Mouse (Mus musculus): ENCODE measurements at regions not wholly inside any gene's neighbourhood (a gene's known extent, or its start where the extent isn't known, plus 50 kb on each side); places are given as distances from the start of the nearest gene placed in this dataset.

DNA sequence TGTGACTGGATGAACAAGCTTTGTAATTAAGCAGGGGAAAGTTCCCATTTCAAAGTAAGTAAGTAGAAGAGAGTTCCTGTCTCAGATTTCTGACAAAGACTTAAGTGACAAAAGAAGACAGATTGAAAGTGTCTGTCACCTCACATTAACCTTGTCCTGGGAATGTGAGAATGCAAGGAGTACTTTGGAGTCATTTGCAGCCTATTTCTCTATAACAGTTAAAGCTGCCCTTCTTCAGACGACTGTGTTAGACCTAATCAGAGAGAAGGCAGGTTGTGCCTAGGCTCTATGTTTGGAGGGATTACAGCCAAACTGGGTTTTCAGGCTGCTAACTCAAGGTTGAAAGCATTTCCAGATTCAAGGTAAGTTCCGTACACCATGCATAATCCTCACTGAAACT is 446.5 kb downstream of the Pdgfc start:
- DNase-seq, result no peak

- DNase-seq, result peak; percentile 2
Measured at GRCm38 (mm10) chr3:81483363-81483762, 447.1 kb downstream of the Pdgfc start.

GRCm38 (mm10) chr3:81505316-81505715 is 427.1 kb upstream of the Ctso start:
- no peak for DNase-seq

GRCm38 (mm10) chr3:81508611-81509010 is 423.8 kb upstream of the Ctso start:
- no peak for DNase-seq

DNA sequence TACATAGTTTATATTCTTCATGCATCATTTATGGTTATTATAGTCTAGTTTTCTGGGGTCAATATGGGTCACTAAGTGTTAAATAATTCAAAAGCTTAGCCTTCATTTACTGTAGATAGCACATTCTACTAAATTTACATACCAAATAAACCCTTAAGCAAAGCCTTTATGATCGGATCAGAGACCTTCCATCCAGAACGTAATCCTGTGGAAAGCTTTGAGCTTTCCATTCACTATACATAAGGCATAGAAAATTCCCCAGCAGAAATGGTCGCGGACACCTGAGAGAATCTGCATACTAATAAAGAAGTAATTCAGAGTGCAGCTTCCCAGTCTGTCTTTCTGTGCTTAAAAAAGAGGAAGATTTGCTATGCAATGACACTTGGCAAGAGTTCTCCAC is 410.6 kb upstream of the Ctso start:
- DNase-seq, result no peak

DNA sequence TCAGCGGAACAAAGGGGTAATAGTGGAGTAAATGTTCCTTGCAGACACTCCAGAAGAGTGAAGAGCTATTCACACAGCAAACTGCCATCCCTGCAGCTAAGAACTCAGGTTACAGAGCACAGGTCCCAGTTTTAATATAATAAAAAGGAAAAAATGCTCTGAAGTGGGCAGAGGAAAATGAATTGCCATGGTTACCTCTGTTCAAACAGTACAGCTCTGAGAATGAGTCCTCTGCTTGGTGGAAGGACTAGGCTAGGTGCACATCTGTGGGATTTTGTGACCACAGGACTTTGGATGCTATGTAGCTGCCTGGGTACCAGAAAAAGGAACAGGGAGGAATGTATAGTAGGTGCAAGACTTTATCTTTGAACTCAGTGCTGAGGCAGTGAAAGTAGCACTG is 401.5 kb upstream of the Ctso start:
- no peak for DNase-seq

GRCm38 (mm10) chr3:81535448-81536205 is 396.8 kb upstream of the Ctso start:
- DNase-seq, result no peak

GRCm38 (mm10) chr3:81554773-81555172 is 377.6 kb upstream of the Ctso start:
- DNase-seq, result peak; percentile 4

- no peak for DNase-seq
Measured at GRCm38 (mm10) chr3:81562610-81563258, 369.7 kb upstream of the Ctso start.

- no peak for DNase-seq
Measured at GRCm38 (mm10) chr3:81563858-81564756, 368.3 kb upstream of the Ctso start.

GRCm38 (mm10) chr3:81564757-81565063 is 367.7 kb upstream of the Ctso start:
- no peak for DNase-seq

GRCm38 (mm10) chr3:81583387-81584027 is 348.9 kb upstream of the Ctso start:
- no peak for DNase-seq

- no peak for DNase-seq
Measured at GRCm38 (mm10) chr3:81589109-81589508, 343.3 kb upstream of the Ctso start.

GRCm38 (mm10) chr3:81629157-81629556 is 303.2 kb upstream of the Ctso start:
- DNase-seq, result no peak

DNA sequence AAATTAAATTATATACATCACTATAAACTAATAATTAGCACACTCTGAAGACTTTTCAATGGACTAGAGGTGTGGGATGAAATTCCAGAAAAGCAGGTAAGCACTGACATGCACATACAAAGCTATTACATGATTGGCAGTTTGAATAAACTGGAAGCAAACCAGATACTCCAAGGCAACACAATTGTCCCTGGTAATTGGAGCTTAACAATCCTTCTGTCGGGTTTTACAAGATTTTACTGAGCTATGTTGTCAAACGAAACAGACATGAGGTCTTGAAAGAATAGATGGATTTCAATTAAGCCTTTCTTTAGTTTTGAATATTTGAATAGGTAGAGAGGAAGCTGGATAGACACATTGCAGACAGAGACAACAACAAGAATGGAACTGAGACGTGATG is 273.9 kb upstream of the Ctso start:
- no peak for DNase-seq

DNA sequence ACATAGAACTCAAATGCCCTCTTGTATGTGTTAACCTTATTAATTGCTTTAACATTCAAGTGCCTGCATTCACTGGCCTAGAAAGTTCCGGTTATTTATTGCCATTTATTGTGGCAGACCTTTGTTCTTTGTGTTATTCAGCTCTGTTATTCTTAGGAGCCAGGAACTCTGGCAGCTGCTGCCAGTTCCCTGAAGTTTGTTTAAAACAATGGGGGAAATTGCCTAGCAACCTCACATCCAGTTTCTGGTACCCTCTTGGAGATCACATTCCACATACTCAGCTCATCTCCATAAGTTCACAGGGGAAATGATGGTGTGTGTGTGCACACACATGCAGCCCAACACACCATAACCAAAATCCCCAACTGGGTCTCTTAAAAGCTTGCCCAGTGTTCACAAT is 270.8 kb upstream of the Ctso start:
- no peak for DNase-seq

DNA sequence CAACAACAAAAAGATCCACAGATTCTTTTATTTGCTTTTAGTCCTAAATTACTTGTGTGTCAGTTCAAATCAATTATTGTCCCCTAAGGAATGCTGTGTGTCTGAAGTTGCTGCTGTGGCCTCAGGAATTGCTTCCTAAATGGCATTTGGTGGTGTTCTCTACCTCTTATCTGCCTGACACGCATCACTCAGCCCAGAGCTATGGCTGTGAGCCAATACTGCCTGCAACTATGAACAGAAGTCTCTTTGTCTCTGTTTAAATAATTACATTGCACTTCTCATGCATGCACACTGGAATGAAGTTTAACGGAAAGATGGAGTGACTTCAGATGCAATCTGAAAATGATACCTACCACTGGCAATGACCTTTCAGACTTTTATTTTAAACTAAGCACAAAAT is 266.1 kb upstream of the Ctso start:
- DNase-seq, result no peak

DNA sequence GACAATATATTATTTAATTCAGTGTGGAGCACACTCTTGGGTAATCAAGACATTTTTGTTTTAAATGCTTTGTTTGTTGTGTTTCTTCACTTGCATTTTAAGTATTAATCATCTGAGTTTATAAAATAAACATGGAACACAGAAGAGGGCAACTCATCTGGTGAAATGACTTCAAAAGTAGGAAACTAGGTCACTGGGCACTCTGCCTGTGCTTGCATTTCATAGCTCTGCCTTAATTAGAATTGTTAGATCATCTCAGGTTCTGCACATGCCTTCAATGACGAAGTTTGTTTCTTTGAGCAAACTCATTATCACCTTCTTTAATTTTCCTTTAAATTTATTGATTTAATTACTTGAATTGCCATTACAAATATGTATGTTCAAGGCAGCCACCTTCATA is 255.8 kb upstream of the Ctso start:
- no peak for DNase-seq

- DNase-seq, result no peak
Measured at GRCm38 (mm10) chr3:81701974-81702697, 230.3 kb upstream of the Ctso start.

DNA sequence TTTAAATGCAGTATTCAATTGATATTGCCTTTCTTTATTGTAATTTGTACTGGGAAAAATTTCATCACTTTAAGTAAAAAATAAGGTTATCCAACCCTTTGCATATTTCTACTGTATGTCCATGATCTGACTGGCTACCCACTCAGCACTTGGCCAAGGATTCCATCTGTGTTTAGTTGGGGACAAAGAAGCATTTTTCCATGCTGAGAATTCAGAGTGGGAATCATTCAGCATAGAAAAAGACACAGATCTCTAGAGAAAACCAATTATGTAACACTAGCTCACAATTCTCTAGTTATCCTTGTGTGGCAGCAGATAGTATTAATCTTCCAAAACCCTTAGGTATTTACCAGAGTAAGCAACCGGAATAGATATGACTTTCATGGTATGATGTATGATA is 213.5 kb upstream of the Ctso start:
- no peak for DNase-seq

- no peak for DNase-seq
Measured at GRCm38 (mm10) chr3:81735463-81735862, 196.9 kb upstream of the Ctso start.

- DNase-seq, result no peak
Measured at GRCm38 (mm10) chr3:81736838-81737237, 195.6 kb upstream of the Ctso start.

DNA sequence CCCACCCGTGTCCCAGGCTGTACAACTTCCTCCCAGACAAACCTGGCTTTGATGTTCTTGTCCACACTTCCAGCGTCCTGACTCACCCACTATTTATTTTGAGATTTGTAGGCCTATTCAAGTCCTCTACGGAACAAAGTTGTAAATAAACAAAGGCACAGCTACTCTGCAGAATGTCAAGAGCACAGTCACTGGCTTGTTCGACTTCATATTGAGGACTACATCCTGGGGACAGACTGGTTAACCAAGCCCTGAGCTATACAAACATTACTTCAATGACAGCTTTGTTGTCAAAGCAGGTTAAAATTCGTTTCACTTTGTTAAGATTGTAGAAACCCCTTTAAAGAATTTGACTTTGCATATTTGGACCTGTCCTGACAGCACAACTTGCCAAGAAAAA is 190.3 kb upstream of the Ctso start:
- no peak for DNase-seq
